Mouse (Mus musculus) effector memory CD4-positive, alpha-beta T cell, adult 7 months (primary cell): ENCODE results near the gene 3110040M04Rik. TPM values are rescaled to one million over a fixed set of nuclear protein-coding genes. Genes with fewer than 3 reads are reported as not detected.

Source experiments
- polyA plus RNA-seq: library from polyadenylated mRNA; unstranded; fragments of 100-300 nt; shearing (Covaris generic); gene quantifications from one replicate; pipeline ENCODE4 v1.2.1, GENCODE M21; 2017

The 3110040M04Rik gene
- not detected for polyA plus RNA-seq

GRCm38 (mm10) chr1:151203818-151204217 is at the start of gene 3110040M04Rik:
Gene 3110040M04Rik, plus strand, starts transcription at chr1:151204121.

GRCm38 (mm10) chr1:151182266-151182665 is 21.7 kb upstream of the 3110040M04Rik start, which contains the start of gene Gm47985:
Gene Gm47985, plus strand, starts transcription at chr1:151182537.

GRCm38 (mm10) chr1:151192075-151192474 is 11.8 kb upstream of the 3110040M04Rik start, which contains the start of gene Gm8947:
Gene Gm8947, plus strand, starts transcription at chr1:151192376.

GRCm38 (mm10) chr1:151198120-151198519 is 5.8 kb upstream of the 3110040M04Rik start, which contains the start of gene Gm47995:
Gene Gm47995, plus strand, starts transcription at chr1:151198448.

GRCm38 (mm10) chr1:151209824-151210355 is 6.0 kb downstream of the 3110040M04Rik start, which contains the start of gene Gm47996:
Gene Gm47996, plus strand, starts transcription at chr1:151210131.

Other genes with a start within 250 kb of the 3110040M04Rik start
- gene Hmcn1, start 210.7 kb upstream of the 3110040M04Rik start, polyA plus RNA-seq: 0.89 TPM
- not detected for gene Gm47985, start 21.6 kb upstream of the 3110040M04Rik start, polyA plus RNA-seq
- gene Gm8947, start 11.7 kb upstream of the 3110040M04Rik start, polyA plus RNA-seq: 0.41 TPM
- not detected for gene Gm47995, start 5.7 kb upstream of the 3110040M04Rik start, polyA plus RNA-seq
- not detected for gene Gm47996, start 6.0 kb downstream of the 3110040M04Rik start, polyA plus RNA-seq
- gene Ivns1abp, start 140.4 kb downstream of the 3110040M04Rik start, polyA plus RNA-seq: 345 TPM
- 33.3 TPM for gene Swt1, start 224.3 kb downstream of the 3110040M04Rik start, polyA plus RNA-seq
- gene Trmt1l, start 224.4 kb downstream of the 3110040M04Rik start, polyA plus RNA-seq: 58.9 TPM